Mouse (Mus musculus): Measurements from ENCODE around the gene Dock10.

DNA sequence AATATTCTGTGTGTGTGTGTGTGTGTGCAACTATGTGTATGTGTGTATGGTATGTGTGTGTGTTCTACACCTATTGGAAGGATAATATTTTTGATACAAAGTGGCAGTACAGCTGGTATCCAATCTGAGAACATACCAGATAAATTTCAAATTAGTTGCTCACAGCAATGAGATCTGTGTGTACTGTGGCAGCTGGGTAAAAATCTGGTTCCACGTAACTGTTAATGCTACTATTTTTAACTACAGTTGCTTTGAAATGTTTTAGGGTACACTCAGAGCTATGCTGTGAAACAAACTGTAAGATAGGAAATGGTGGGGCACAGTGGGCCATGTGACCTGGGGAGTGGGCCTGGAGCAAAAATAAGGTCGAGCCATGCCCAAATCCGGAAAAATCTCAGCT is 176.1 kb downstream of the Dock10 start:
- TF ChIP-seq CTCF (IDR thresholded peaks at IDR 0.05; ENCODE audit: low read depth) (no peak), EP300 (IDR thresholded peaks at IDR 0.05; ENCODE audit: low read depth) (no peak)
